Mouse (Mus musculus) frontal cortex, postnatal 25 days (tissue): ENCODE measurements at regions not wholly inside any gene's neighbourhood (a gene's known extent, or its start where the extent isn't known, plus 50 kb on each side); places are given as distances from the start of the nearest gene placed in this dataset.
A peak's percentile ranks its signal among the peaks of the same experiment; 100 is the strongest.

ENCODE experiments used
- DNase-seq, 2 experiments: peaks; one replicate each; pipeline ENCODE4 v3.0.0; 2022; ENCODE audit warnings: low spot score in 2 of 2

- DNase-seq = no peak
These were observed 64.5 kb downstream of the Gm11146 start for GRCm38 (mm10) chr16:77537351-77537750.

DNA sequence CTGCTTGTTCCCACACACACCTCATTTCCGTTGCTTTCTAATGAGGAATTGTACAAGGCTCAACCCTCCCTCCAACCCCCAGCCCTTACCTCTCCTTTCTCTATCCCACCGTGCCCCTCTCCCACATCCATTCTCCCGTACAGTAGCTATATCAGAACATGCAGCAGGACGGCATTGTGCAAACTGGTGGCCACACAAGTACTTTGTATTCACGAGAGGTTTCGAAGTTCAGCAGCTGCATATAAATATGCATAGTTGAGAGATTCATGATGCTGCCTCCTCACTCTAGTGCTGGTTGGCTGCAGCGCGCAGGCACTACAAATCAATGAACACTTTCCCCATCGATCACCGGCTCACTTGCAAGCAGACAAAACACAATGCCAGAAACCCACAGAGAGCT, 65.1 kb downstream of the Gm11146 start:
- peak in 1 of 2 experiments; percentile 14 for DNase-seq

DNA sequence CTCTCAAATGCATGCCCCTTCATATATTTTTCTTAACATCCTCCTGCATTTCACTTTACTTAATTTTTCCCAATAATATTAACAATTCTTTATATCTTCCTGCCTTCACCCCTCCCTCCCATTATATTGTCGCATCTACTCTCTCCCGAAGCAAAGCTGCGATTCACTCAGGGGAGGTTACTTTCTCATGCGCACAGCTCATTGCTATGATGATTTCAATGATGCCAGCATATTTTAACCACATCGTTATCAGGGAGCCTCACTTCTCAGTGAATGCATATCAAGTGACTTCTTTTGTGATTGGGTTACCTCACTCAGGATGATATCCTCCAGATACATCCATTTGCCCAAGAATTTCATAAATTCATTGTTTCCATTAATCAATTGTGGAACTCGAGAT, 65.6 kb downstream of the Gm11146 start:
- DNase-seq = no peak

DNA sequence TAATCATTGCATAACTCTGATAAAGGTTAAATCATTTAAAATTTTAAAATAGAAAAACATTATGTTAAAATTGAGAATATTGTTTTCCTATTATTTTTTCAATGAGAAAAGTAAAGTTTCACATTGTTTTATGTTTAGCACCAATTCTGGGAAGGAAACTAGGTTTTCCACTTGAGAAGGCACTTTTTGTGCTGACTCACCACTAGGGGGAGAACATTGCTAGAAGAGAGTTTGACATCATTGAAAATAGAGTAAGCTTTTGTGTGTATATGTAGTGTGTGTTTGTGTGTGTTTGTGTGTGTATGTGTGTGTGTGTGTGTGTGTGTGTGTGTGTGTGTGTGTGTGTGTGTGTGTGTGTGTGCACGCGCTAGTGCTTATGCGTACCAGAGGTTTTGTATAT, 66.9 kb downstream of the Gm11146 start:
- DNase-seq = no peak

DNA sequence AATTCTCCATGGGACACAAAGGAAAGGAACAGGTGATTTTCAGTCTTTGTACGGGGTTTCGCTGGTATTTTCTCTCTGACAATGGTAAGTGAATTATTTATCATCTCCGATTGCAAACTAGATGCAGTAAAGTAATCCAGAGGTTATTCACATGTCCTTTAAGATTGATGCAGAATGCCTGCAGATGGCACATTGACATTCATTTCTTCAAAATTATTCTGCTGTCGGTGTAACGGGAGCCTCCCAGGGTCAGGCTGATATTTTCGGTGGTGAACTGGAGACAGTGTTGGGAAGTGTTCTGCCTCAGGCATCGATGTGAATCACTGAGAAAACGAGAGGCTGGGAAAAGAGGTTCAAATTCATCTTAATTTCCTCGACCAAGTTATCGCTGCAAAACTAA, 70.3 kb downstream of the Gm11146 start:
- no peak for DNase-seq

DNA sequence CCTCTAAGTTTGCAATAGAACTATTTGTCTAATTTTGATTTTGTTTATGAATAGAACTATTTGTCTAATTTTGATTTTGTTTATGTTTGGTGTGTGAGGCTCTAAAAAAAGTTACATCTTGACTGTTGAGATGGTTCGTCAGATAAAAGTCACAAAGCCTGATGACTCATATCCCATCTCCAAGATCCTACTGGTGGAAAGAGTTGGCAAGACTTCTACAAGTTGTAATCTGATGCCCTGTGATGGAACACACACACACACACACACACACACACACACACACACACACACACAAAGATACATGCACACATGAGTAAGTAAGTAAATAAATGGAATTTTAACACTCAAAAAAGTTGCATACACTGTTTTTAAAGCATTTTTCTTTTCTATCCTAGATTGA, 73.9 kb downstream of the Gm11146 start:
- no peak for DNase-seq

DNA sequence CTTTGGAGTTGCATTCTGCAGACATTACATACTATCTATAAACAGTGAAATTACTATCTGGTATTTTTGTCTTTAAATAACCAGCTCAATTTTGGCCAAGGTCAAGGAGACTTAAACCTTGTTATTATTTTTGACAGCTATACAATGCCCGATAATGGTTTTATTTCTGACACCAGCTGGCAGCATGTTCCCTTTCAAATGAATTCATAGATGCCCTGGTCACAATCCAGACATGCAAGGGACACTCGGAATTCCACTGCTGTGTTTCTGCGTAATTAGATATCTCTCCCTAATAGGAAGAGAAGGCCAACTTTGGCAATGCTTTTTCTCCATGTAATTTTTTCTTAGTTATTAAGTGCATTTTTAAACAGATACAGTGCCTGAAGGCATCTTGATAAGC, 87.3 kb downstream of the Gm11146 start:
- no peak for DNase-seq

DNA sequence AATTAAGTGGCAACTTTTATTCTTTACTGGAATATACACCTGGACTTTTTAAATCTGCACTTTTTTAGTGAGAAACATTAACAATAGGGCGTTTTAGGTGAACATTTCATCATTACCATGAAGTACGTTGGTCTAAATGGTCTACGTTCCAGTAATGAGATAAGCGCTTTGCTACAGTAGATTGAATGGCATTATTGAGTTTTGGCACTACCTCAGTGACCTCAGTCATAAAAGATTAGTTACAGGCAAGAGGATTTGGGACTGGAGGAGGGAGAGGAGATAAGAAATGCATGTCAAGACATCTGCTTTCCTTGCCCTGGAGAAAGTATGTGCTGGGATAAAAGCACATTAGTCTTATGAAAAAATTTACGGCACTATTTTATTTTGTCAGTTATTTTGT, 98.3 kb downstream of the Gm11146 start:
- DNase-seq = no peak

DNA sequence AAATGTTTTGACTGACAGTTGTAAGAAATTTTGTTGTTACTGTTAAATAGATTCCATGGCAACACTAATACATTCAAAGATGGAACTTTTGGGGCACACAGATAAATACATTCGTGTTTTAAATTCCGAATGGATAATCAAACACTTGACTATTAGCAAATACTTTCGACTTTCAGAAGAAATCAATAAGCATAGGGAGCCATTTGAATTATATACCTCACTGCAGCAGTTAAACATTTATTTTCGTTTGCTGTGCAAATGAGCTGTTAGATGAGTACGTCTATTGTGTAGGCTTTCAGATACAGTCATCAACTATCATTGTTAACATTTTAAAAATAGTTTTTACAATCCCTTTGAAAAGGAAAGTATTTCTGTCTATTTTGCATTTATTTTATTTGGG, 99.0 kb downstream of the Gm11146 start:
- DNase-seq = no peak

DNA sequence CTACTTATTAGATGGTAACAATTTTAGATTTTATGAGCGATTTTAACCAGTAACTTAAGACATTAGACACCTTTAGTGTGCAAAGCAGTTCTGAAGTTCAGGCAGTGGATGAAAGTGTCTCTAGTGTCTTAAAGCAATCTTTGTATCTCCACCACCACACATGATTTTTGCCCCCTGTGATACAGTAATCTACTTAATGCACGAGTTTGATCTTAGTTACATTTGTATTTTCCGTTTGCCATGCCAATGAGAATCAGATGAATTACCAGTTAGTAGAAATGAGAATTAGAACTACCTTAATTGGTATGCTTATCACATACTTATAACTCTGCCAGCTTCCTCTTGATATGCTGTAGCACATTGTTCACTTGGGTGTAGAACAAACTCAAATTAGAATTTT, 99.9 kb downstream of the Gm11146 start:
- no peak for DNase-seq

DNA sequence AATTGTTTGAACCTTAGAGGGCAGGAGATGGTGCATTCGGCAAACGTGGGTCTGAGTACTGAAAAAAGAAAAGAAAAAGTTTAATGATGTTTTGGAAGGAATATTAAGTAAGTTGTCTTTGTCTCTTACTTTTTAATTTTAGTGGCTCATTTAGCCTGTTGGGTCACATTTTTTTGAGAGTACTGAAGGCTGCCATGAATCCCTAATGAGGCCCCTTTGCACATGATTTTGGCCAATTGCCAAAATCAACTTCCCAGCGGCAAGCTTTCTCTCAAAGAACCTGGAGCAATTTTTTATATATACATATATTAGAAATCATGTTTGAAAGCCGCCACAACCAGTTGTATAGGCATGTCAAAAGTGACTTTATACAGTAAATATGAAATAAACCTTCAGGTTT, 100.9 kb downstream of the Gm11146 start:
- DNase-seq = no peak

- no peak for DNase-seq
These were observed 101.5 kb downstream of the Gm11146 start for GRCm38 (mm10) chr16:77500413-77500812.

DNA sequence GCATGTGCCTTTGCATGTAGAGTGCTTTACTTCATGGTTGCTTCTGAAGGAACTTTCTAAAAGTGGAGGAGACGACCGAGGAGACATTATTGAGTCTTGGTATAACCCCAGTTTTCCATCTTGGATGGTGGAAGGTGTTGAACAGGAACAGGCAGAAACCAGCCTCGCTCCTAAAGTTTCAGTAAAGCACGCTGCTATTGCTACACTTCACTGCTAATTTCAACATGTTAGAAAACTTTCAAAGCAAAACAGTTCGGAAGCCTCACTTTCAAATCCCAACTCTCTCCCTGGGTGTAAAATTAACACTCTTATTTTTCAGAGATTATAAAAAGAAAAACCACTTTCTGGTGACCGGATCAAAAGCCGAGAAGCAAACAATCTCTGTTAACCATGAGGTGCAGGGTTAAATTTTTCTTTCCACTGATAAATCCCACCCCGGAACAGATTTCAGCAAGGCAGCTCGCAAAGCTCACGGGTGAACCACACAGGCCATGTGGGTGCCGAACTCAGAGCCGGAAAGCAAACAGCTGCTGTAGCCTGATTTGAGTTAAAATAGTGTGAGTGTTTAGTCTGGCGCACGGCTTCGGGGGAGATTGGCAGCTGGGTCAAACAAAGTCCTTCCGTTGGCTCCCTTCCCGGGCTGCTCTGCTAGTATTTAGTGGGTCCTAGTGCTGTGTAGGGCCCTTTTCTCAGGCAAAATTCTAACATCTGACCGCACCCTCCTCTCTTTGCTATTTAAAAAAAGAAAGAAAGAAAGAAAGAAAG, 102.2 kb downstream of the Gm11146 start:
- DNase-seq = peak; percentile 59 to 65

- no peak for DNase-seq
These were observed 106.6 kb downstream of the Gm11146 start for GRCm38 (mm10) chr16:77495310-77495709.

GRCm38 (mm10) chr16:77494042-77494441, 107.9 kb downstream of the Gm11146 start:
- no peak for DNase-seq

- no peak for DNase-seq
These were observed 113.7 kb downstream of the Gm11146 start for GRCm38 (mm10) chr16:77488155-77488554.

DNA sequence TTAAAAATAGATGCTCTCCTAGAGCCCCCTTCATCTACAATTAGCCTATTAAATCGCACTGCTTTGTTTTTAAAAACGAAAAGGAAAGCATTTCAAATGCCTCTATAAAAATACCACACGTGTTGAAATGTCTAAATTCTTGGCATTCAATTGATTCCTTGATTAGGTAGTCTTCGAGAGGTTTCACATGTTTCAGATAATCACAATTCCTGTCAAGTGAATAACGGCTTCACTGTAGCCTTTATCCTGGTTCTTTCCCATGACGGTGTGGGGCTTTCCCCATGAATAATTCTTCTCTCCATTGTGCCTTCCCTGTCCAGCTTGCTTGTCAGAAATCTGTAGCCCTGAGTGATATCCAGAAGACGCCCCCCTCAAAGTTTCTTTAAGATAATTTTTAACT, 122.1 kb downstream of the Gm11146 start:
- DNase-seq = no peak

DNA sequence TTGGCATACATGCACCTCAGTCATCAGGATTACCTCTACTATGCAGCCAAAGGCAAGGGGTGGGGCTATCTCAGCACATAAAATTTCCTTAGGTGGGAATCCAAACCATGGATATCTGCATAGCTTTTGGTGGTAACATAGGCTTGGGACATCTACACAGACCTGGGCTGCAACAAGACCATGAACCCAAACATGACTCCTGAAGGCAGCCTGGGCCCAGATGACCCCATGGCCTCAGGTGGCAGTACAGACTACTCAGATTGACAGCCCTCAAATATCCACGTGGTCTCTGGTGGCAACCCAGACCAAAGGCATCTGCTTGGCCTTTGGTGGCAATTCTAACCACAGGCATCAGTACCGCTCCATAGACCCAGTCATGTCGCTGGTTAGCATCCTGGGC, 130.0 kb downstream of the Gm11146 start:
- no peak for DNase-seq

GRCm38 (mm10) chr16:77469903-77470302, 132.0 kb downstream of the Gm11146 start:
- no peak for DNase-seq

DNA sequence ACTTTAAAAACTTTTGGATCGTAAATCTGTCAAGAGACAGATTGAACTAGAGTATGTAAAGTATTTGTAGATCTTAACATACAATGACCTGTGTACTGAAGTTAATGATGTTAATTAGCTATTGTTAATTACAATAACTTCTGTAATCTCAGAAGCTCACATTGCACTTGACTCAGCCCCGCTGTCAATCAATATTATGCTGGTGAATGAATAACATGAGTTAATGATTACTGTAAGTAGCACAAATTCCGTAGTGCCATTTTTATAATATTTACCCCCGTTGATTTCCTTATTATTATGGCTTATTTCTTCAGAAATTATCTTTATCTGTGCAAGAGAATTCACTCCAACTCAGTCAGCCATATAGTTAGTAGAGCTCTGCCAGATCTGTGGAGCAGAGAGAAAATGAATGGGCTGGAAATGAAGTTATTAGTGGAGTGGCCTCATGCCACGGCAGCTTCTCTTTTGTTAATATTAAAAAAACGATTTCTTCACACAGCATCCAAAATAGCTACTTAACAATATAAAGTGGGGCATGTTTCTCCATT, 132.5 kb downstream of the Gm11146 start:
- no peak for DNase-seq

DNA sequence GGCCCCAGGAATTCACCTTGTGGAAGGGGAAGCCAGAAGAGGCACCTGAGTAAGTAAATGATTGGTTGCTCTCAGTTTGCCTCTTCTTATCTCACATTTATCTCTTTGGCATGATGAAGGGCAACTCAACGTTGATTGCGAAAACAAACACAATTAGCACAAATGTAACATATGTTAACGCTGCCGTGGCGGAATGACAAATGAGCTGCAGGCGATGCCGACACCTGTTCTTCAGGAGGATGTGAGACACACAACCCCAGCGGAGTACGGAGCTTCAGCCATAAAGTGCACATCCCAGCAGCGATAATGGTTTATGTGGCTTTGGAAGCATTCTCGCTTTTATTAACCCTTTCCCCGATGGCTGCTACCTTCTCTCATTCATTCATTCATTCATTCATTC, 134.7 kb downstream of the Gm11146 start:
- no peak for DNase-seq

- no peak for DNase-seq
These were observed 137.3 kb downstream of the Gm11146 start for GRCm38 (mm10) chr16:77464623-77465022.

DNA sequence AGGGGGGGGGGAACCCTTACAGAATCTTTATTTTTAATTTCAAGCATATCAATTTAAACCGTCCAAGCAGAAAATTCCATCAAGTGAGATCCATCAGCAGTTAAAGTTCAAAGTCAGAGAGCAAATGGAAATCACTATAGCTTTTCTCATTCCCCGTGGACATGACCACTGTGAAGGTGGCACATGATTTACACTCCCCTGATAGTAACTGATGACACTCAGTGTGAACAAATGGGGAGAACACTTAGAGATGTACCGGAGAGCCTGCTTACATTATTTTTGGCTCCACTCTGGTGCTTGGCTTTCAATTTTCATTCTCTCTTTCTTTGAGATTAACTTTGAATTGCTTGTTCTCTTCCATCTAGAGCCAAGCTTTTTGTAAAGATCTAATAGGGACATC, 140.0 kb downstream of the Gm11146 start:
- no peak for DNase-seq

- no peak for DNase-seq
These were observed 140.4 kb downstream of the Gm11146 start for GRCm38 (mm10) chr16:77461459-77461858.
